Mouse (Mus musculus) liver, embryonic 14.5 days (tissue): ENCODE results near the gene Ethe1.

Experiments
- CTCF ChIP-seq: IDR thresholded peaks from 2 replicates; pipeline ENCODE4 v1.5.1; 2016; ENCODE audit warnings: antibody characterized with exemption, low read depth, control low read depth
- EP300 ChIP-seq: IDR thresholded peaks from 2 replicates; pipeline ENCODE4 v1.6.1; 2016; ENCODE audit warnings: antibody characterized with exemption, low read depth

- TF ChIP-seq EP300 (no peak), CTCF (no peak)
Measured at GRCm38 (mm10) chr7:24547534-24548036, 39.8 kb upstream of the Ethe1 start.
